Mouse (Mus musculus) liver, embryonic 16.5 days (tissue): ENCODE measurements around the gene Acot12. TPM values are rescaled to one million over a fixed set of nuclear protein-coding genes. Genes with fewer than 3 reads are reported as not detected.
"Not testable (repeated sequence)": the region's sequence is repeated elsewhere in the genome, so short reads cannot be mapped to it uniquely, and the experiment has no call there.

Experiments
- ATAC-seq: fragments of 200-750 bp; cut with Nextera tagmentation; 2 replicates; pipeline ENCODE4 v1.8.0; 2017; ENCODE audit warnings: low read depth, mild to moderate bottlenecking, moderate number of reproducible peaks, moderate library complexity
- H3K27ac ChIP-seq: fragments of 300-500 bp; sonication (generic); 2 replicates; pipeline ENCODE4 v1.5.1; 2014; ENCODE audit warnings: mild to moderate bottlenecking, low read length
- H3K27me3 ChIP-seq: fragments of 300-500 bp; sonication (generic); 2 replicates; pipeline ENCODE4 v1.6.1; 2014; ENCODE audit warnings: low read depth, low read length, mixed read lengths; ENCODE audit not compliant: control insufficient read depth, insufficient read depth
- H3K36me3 ChIP-seq: fragments of 300-500 bp; sonication (generic); 2 replicates; pipeline ENCODE4 v1.6.1; 2014; ENCODE audit warnings: mild to moderate bottlenecking; ENCODE audit not compliant: control insufficient read depth, insufficient read depth
- H3K4me1 ChIP-seq: fragments of 300-500 bp; sonication (generic); 2 replicates; pipeline ENCODE4 v1.6.1; 2014; ENCODE audit warnings: low read depth, low read length, mixed read lengths; ENCODE audit not compliant: control insufficient read depth
- H3K4me2 ChIP-seq: fragments of 300-500 bp; sonication (generic); 2 replicates; pipeline ENCODE4 v1.6.1; 2014; ENCODE audit warnings: low read depth, low read length, mixed read lengths
- H3K4me3 ChIP-seq: fragments of 300-500 bp; sonication (generic); 2 replicates; pipeline ENCODE4 v1.5.1; 2014; ENCODE audit warnings: low read depth, mild to moderate bottlenecking, low read length
- H3K9ac ChIP-seq: fragments of 300-500 bp; sonication (generic); 2 replicates; pipeline ENCODE4 v1.6.1; 2014; ENCODE audit warnings: low read depth, low read length
- H3K9me3 ChIP-seq: fragments of 300-500 bp; sonication (generic); replicated peaks from 2 replicates; pipeline ENCODE4 v1.6.1; 2016; ENCODE audit warnings: low read length; ENCODE audit not compliant: control insufficient read depth
- WGBS: fragments of 180-500 bp; shearing (Covaris S2); extraction: QIAGEN DNeasy Blood & Tissue Kit; methylation state at CpG from one replicate; pipeline ENCODE4 v1.1.7; 2014; ENCODE audit not compliant: insufficient replicate concordance; 5-methylcytosine and 5-hydroxymethylcytosine counted together
- polyA plus RNA-seq: library from polyadenylated mRNA; unstranded; fragments of >200 nt; fragmentation: Nextera tagmentation; extraction: Ambion mirVana; gene quantifications from 2 replicates; pipeline ENCODE4 v1.2.1, GENCODE M21; 2015

Gene Acot12
- polyA plus RNA-seq, 1 experiment from 2014 or later: 7.4 TPM

GRCm38 (mm10) chr13:91754762-91755161 is 13.4 kb downstream of the Acot12 start:
- Histone ChIP-seq H3K4me1 (no peaks in the 10 kb centered on the region), H3K36me3 (no peaks in the 10 kb centered on the region), H3K4me2 (no peak overlapping the region), H3K4me3 (no peak overlapping the region), H3K9ac (no peak overlapping the region), H3K27me3 (no peaks in the 10 kb centered on the region), H3K9me3 (no peaks in the 10 kb centered on the region), H3K27ac (no peak overlapping the region)
- ATAC-seq: no peak

GRCm38 (mm10) chr13:91756230-91756629 is 14.9 kb downstream of the Acot12 start:
- Histone ChIP-seq H3K4me1 (no peaks in the 10 kb centered on the region), H3K4me2 (no peak overlapping the region), H3K9me3 (no peaks in the 10 kb centered on the region), H3K36me3 (no peaks in the 10 kb centered on the region), H3K27ac (no peak overlapping the region), H3K27me3 (no peaks in the 10 kb centered on the region), H3K9ac (no peak overlapping the region), H3K4me3 (no peak overlapping the region)
- WGBS: 71% methylated on average over 4 of the region's 4 CpGs
- ATAC-seq: no peak

- Histone ChIP-seq H3K4me3 (no peak overlapping the region), H3K36me3 (no peaks in the 10 kb centered on the region), H3K4me2 (no peak overlapping the region), H3K27ac (no peak overlapping the region), H3K9me3 (no peaks in the 10 kb centered on the region), H3K9ac (no peak overlapping the region), H3K4me1 (no peaks in the 10 kb centered on the region), H3K27me3 (no peaks in the 10 kb centered on the region)
- WGBS: 63% methylated on average over 7 of the region's 7 CpGs
- ATAC-seq: 0 out of 2 replicates have a peak, but pooled peaks have one; percentile 16
Measured at GRCm38 (mm10) chr13:91758316-91759048, 17.2 kb downstream of the Acot12 start.

GRCm38 (mm10) chr13:91759791-91760190 is 18.5 kb downstream of the Acot12 start:
- ATAC-seq: no peak
- Histone ChIP-seq H3K36me3 (no peaks in the 10 kb centered on the region), H3K4me3 (no peak overlapping the region), H3K9me3 (no peaks in the 10 kb centered on the region), H3K27ac (no peak overlapping the region), H3K9ac (no peak overlapping the region), H3K4me2 (no peak overlapping the region), H3K4me1 (no peaks in the 10 kb centered on the region), H3K27me3 (no peaks in the 10 kb centered on the region)
- 45% methylated on average over 8 of the region's 8 CpGs for WGBS

DNA sequence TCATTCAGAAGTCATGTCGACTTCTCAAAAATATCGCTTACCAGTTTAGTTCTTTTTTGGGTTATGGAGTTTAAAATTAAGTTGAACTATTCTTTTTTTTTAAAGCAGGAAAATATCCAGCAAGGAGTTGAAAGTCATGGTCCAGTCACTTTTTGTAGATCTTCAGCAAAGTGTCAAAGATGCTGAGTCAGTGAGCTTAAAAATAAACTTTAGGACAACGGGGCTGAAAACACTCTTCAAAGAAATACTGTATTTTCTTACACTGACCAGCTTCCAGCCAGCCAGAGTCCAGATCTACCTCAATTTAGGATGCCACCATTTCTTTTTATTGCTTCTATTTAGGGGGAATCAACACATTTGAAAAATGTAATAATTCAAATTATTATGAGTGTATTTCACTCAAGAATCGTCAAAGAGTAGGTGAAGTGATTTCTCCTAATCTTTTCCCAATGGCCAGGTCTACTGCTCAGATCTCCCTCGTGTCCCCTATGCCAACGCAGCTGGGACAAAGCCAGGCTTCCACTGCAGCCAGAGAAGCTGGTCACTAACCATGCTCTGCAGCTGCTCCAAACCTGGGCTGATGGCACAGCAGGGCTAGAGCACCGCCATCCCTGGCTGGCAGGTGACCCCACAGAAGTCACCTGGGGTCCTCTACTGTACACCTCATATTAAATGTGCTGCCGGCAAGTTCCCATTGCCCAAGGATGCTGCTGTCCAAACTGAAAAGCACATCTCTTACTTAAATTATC is 19.2 kb downstream of the Acot12 start:
- H3K36me3 ChIP-seq: no peaks in the 10 kb centered on the region
- H3K27ac ChIP-seq: no peak overlapping the region
- no peak overlapping the region for H3K4me3 ChIP-seq
- WGBS: 71% methylated on average over 8 of the region's 8 CpGs
- no peak for ATAC-seq
- no peak overlapping the region for H3K4me2 ChIP-seq
- no peaks in the 10 kb centered on the region for H3K9me3 ChIP-seq
- H3K27me3 ChIP-seq: no peaks in the 10 kb centered on the region
- no peaks in the 10 kb centered on the region for H3K4me1 ChIP-seq
- no peak overlapping the region for H3K9ac ChIP-seq

GRCm38 (mm10) chr13:91761654-91762445 is 20.5 kb downstream of the Acot12 start:
- Histone ChIP-seq H3K9me3 (no peaks in the 10 kb centered on the region), H3K4me1 (no peaks in the 10 kb centered on the region), H3K9ac (no peak overlapping the region), H3K27me3 (no peaks in the 10 kb centered on the region), H3K27ac (no peak overlapping the region), H3K36me3 (no peaks in the 10 kb centered on the region), H3K4me2 (no peak overlapping the region), H3K4me3 (no peak overlapping the region)
- WGBS: 63% methylated on average over 6 of the region's 6 CpGs
- no peak for ATAC-seq

GRCm38 (mm10) chr13:91763654-91764053 is 22.3 kb downstream of the Acot12 start:
- not testable (repeated sequence) for H3K27ac ChIP-seq, H3K4me3 ChIP-seq, H3K4me2 ChIP-seq, H3K27me3 ChIP-seq, ATAC-seq, H3K36me3 ChIP-seq, H3K4me1 ChIP-seq, H3K9ac ChIP-seq, H3K9me3 ChIP-seq
- 63% methylated on average over 3 of the region's 3 CpGs for WGBS

DNA sequence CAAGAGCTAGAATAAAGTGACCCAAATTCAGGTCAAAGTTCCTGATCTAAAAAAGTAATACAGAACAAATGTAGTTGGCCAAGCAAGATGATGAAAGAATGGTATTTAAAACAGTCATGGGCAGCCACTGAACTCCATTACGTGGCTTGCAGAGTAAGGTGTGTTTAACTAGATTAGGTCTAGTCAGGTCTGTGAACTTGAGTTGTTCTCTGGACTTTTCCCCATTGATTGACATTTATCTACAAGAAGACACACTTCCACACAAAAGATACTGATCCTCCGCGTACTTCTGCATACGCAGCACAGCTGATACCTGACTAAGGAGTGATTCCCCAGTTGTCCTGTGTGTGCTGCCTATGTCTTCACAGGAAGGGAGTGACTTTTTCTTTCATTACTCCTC is 24.3 kb downstream of the Acot12 start:
- H3K9ac ChIP-seq: no peak overlapping the region
- no peaks in the 10 kb centered on the region for H3K27me3 ChIP-seq
- no peaks in the 10 kb centered on the region for H3K9me3 ChIP-seq
- ATAC-seq: no peak
- H3K4me2 ChIP-seq: no peak overlapping the region
- H3K36me3 ChIP-seq: no peaks in the 10 kb centered on the region
- WGBS: 45% methylated on average over 4 of the region's 4 CpGs
- H3K4me1 ChIP-seq: no peaks in the 10 kb centered on the region
- H3K27ac ChIP-seq: no peak overlapping the region
- H3K4me3 ChIP-seq: no peak overlapping the region
